Mouse (Mus musculus): Measurements from ENCODE around the gene Rad54l.

Rad54l gene

DNA sequence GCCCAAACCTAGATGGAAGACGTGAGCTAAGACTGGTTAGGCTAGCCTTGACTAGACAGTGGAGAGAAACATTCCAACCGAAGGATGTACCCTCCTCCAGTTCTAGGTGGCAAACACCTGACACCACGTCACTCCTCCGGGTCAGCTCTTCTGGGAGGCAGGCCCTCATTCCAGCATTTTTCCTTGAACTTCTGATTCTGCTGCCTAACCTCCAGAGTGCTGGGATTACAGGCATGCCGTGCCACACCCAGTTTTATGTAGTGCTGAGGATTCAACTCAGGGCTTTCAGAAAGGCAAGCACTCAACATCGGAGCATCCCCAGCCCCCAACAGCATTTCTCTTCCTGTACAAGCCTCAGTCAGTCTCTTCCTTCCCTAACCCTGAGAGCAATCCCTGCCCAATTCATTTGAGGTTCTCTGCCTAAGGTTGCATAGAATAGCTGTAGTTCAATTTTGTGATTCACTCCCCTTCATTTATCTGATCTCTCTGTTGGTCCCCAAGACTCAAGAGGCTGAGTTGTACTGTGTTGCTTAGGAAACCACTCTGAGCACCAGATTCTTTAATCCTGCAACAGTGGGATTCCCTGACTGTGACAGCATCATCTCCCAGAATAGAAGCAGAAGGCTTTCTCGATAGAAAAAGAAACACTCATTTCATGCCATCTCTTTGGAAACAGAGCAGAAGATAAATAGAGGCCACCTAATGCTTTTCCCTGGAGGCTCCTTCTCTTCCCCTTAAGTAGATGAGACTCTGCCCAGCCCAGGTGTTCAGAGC is 17.5 kb upstream of the Rad54l start:
- DNase-seq = no peak

DNA sequence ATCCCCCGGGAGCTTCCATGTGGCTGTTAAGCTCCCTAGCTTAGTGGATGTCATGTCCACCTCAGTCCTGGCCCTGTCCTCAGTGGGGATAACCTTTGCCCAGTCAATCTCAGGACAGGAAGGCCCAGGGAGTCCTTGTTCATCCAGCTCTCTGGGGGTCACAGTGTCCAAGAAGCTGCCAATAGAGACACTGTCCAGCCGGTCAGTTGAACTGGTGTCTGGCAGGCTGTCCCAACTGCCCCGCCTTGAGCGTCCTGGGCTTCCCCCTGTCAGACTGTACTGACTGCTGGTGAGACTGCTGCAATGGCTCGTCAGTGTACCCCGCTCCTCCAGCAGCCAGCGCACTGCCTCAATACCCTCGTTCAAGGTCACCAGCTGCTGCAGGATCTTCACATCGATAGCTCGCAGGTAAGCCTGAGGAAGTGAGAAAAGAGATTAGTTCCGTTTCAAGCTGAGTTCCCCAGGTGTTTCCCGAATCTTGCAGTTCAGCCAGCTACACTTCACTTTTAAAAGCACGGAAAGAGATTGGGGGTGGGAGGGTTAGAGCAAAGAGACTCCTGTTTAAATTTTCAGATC is 14.0 kb upstream of the Rad54l start:
- DNase-seq = no peak

DNA sequence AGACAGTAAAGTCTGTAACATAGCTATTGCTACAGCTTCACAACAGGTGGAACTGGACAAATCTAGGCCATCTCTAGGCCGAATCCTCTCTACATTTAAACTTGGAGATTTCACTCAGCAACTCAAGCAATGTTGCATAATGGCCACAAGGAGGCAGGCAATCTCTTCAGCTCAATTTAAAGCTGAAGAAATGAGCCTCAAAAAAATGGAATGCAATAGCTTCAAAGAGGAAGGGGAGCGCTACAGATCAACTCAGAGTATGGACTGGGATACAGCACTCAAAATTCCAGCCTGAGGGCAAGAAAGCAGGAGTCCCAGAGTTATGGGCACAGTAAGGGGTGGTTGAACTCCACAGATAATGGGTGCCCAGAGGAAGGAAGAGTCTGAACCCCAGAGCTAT is 11.5 kb upstream of the Rad54l start:
- DNase-seq = no peak

DNA sequence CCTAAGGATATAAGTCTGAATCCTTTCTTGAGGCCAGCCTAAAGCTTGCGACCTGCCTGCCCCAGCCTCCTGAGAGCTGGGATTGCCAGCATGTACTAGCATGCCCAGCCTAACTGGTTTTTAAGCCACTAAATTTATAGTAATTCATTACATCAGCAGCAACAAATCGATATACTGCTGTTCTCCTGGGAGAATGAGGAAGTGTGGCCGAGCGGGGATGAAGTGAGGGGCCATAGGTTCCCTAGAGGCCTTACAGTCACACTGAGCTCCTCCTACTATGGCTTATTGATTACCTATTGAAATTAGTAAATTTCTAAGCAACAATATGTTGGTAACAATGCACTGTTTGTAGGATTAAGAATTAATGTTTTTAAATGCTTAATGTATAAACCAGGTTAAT is 9.6 kb upstream of the Rad54l start:
- no peak for DNase-seq

DNA sequence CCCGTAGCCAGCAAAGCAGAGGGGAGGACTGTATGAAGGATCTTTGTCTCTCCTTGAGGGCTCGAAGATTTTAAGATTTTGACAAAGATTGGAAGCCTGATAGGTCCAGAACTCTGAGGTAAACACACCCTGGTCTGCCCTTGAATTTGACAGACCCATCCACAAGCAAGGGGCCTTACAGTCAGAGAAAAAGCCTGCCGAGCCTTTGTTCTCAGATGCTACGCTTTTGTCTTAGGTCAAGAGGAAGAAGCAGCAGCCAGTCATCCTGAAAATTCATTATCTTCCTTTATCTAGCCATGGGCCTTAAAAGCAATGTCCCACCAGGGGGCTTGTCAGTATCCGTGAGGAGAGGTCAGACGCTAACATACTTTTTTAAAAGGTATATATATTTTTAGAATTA is 4.5 kb upstream of the Rad54l start:
- DNase-seq = no peak

DNA sequence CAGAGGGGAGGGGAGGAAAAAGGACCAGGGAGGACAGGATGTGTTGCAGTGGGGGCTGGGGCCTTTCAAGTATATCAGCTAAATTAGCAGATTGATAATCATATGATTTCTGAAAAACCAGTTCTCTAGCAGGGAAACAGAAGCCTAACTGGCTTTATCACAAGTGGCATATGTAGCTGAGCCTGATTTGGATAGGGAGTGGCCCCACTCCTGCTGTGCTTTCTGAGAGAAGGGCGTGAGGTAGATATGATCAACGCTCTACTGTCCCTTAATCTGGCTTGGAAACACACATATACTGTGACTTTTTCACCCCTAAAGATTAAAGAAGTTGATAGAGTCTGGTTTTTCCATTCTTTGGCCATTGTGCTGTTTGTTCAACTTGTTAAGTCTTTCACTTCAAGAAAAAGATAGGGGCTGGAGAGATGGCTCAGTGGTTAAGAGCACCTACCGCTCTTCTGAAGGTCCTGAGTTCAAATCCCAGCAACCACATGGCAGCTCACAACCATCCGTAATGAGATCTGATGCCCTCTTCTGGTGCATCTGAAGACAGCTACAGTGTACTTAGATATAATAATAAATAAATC is 2.4 kb upstream of the Rad54l start:
- DNase-seq = no peak

DNA sequence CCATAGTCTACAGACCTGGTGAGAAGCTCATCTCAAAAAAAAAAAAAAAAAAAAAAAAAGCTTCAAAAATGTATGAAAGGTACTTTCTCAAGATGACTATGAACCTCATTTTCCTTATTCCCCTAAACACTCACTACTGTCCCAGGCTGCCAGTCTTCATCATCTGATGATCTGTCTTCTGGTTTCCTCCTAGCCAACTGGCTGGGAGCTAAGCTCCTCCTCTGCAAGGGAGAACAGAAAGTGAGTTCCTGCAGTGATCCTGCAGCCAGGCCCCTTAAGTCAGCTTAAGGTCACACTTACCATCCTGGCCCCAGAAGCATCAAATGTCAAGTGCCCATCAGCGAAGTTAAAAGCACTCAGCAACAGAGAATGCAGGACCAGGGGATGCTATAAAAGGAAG is 728 bp downstream of the Rad54l start:
- DNase-seq = no peak

DNA sequence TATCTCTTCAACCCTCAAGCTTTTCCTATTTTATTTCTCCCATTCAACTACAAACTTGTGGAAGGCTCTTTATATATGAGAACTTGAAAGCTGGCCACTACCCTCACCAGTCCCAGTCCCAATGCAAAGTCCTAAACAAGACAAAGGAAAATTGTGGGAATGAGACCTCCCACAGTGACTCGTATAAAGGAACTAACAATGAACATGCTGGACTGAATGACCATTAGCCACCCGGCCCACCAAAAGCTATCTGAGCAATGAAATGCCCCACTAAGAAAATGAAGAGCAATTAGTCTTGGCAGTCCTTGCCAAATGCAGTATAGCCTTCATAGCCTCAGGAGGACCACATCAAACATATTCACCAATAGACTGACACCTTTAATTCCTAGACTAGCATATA is 12.0 kb downstream of the Rad54l start:
- no peak for DNase-seq

DNA sequence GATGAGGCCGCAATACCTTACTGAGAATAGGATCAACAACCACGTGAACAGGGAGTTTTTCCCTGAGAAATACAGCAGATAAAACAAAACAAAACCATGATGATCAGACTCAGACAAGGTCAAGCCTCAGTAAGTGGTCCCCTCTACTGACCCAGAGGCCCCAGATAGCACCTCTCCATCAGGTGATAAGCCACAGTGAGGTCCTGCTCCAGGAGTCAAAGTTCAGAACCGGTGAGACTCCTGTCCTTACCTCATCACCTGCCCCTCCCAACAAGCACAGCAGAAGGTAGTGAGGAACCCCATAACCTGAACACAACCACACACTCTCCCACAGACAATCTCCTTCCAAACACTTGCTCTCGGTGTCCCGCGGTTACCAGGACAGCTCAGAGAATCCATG is 12.8 kb downstream of the Rad54l start:
- no peak for DNase-seq

DNA sequence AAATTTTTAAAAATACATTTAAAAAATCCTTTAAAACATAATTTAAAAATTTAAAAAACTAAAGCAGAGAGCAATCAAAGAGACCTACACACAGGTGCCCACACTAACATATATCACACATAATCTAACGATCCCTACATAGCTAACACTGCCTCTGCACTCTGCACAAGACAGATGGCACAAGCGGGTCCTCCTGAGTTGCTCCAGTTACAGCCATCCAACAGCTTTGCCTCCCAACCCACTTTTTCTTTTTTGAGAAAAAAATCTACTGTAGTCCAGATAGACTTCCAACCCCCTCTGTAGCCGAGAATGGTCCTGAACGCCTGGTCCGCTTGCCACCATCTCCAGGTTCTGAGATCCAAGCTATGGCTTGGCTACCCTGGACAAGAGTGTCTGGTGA is 18.2 kb downstream of the Rad54l start:
- no peak for DNase-seq

DNA sequence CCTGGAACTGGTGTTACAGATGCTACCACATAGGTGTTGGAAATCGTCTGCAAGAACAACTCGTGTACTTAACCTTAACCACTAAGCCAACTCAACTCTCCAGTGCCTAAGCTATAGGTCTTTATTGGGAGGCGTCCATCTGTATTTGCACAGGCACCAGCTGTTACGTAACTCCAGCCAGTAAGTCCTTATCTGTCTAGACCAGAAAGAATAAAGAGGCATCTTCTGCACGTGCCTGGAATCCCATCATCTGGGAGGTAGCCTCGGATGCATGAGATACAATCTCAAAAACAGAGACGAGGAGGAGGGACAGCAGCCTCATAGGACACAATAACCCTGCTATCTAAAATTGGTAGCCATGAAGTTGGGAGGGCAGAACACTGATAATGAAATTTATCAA is 22.5 kb downstream of the Rad54l start:
- DNase-seq = no peak

DNA sequence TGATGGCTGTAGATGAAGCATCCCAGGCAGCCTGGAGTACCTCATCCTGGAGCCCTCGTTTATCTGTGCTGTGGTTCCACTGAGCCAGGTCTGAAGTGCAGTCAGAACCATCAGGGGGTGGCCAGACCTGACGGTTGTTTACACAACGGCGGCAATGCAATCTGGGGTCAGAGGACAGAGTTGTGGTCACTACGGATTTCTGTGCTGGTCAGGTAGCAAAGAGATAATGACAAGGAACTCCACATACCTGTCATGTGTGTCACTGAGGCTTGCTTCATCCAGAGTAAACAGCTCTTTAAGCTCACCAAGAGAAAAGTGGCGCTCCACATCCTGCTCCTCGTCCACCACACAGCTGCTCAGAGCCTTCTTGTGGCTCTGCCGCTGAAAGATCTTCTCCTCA is 26.3 kb downstream of the Rad54l start:
- DNase-seq = no peak

DNA sequence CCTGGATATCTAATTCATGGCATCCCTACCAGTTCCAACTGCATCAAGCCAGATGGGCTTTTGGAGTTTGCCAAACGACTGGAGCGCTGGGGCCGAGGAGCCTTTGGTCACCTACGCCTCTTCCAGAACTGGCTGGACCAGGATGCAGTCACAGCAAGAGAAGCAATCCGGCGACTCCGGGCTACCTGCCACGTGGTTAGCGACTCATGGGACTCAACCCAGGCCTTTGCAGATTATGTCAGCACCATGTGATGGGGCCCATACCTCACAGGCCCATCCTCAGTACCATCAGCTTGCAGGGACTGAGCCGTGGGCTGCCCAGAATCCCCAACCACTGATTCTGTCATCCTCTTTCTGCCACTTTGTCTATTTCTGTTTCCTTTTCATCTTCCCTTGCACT is 27.2 kb downstream of the Rad54l start:
- no peak for DNase-seq

DNA sequence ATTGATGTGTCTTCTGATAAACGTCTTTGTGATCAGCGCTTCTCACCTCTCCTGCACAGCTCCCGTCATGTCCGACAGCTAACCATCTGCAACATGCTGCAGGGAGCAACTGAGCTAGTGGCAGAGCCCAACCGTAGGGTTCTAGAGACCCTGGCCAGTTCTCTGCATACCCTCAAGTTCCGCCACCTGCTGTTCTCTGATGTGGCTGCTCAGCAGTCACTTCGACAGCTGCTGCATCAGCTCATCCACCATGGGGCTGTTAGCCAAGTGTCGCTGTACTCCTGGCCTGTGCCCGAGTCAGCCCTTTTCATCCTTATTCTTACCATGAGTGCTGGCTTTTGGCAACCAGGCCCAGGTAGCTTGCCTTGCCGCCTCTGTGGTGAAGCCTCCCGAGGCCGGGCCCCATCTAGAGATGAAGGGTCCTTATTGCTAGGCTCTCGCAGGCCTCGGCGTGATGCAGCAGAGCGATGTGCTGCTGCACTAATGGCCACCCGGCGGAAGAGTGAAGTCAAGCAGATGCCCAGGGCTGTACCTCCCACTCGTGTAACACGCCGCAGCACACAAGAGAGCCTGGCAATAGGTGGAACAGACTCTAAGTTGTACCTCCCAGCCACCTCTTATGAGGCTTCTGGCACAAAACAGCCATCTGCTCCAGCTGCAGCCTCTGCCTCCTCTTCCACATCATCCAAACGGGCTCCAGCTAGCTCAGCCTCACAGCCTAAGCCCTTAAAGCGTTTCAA is 34.8 kb downstream of the Rad54l start:
- DNase-seq = peak; percentile 36

DNA sequence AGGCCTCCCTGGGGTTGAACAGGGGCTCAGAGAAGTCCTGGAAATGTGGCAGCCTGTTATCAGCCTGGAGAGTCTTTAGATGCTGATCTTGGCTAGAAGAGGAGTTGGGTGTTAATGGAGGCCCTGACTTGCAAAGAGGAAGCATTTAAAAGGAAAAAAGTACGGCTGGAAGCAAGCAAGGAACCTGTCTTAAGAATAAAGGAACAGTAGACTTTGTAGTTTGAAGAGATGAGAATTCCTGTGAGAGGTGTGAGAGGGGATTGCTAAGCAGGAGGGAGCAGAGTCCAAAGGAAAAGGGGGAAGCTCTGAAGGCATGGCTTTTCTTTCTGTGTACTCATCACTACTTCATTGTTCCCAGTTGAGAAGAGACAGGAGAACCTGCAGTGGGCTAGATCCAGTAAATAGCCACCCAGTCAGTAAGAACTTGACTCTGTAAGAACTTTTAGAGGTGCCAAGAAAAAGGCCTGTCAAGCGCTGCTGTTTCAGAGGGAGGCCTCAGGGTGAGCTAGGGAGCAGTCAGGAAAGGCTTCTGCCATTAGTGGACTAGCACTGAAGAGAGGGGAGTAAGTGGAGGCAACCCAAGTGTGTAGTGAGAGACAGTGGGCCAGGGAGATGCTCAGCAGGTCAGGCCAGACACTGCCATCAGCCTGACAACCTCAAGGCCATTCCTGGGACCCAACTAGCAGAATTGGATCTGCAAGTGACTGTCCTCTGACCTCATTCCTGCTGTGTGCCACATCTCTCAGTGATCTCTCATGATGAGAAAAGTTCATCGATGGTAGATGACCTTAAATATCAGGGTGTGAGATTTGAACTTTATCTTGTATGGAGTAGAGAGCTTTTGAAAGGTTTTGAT is 46.0 kb downstream of the Rad54l start:
- DNase-seq = no peak

DNA sequence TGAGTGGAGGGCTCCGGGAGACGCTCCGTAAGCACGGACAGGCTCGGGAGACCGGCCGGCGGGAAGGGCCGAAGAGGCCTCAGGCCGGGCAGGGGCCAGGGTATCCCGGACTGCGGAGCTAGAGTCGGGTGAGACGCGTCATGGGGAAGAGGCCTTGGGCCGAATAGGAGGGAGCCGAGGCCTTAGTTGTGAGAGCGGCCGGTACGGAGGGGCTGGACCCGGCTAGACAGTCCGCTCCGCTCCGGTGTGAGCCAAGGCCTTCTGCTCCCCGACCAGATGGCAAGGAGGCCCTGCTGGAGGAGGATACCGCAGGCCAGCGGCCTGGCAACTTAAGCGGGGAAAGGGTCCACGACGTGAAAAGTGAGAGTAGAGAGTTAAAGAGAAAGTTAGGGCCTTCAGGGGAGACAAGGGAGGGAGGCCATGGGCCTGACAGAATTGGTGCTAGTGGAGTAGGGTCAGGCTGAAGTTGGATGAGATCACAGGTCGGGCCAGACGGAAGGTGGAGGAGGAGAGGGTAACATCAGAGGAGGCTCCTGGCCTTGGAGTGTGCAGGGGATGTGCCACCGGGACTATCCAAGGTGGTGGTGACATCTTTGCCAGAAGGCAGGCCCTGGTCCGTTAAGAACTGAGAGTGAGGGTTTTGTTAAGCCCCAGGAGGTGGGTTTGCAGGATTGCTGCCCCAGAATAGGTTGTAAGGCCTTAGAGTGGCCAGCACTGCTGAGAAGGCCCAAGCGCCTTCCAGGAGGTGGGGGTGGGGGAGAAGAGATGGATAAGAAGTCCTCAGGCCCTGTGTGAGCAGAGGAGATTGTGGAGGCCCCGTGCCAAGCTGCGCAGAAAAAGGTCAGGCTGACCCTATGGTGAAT is 46.9 kb downstream of the Rad54l start:
- no peak for DNase-seq

DNA sequence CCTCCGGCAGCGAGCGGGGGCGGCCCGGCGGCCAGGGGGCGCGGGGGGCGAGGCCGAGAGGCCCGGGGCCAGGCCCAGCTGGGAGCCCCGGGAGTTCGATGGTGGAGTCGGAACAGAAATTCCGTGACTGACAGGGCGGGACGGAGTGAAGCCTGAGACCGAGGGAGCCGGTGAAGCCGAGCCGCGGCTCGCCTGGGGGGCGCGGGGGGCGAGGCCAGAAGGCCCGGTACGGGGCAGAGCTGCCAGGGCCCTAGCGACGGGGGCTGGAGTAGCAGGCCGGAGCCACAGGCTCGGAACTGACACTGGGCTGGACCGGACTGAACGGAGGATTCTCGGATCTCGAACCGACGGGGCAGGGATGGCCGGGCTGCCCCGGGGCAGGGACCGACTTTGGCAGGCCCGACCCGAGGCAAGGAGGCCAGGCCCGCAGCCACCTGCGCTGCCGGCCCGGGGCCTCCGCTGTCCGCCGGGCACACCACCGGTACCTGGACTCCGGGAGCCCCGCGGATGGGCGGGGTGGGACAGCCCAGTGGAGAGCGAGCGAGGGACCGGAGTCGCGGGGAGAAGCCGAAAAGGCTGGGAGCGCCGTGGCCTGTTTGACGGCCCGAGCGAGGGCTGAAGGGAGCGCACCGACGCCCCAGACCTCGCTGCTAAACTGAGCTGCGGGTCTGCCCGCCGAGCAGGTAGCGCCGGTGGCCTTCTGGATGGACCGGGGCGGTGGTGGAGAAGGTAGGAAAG is 47.7 kb downstream of the Rad54l start:
- DNase-seq = peak; percentile 83

DNA sequence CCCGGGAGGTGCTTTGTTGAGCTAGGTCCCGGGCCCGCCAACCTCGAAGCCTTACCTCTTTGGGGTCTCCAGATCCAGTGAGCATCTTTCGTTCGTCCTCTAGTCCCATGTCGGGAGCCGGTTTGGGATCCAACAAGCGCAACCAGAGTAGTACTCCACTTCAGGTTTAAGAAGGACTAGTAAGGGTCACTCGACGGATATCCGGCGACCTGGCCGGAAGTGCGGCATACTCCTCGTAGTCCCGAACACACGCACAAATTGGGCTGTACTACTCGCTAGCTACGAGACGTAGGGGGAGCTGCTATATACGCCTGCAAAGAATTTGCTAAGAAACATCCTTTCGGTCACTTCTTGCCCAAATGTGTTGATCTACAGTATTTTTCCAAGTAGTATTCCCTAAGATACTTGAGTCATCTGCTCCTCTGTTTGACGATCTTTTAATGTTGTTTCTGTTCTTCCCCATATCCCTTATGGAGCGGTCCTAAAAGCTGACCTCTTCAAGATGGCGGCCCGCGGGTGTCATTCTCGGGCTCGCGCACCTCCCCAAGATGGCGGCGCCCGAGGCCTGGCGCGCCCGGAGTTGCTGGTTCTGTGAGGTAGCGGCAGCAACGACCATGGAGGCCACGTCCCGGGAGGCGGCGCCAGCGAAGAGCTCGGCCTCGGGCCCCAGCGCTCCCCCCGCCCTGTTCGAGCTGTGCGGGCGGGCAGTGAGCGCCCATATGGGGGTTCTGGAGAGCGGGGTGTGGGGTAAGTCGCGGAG is 48.4 kb downstream of the Rad54l start, which contains the start of the genes Uqcrh and Lrrc41:
Gene Uqcrh (minus strand): TSS at position 211 of the 760 bp plus-strand sequence.
Gene Lrrc41 (plus strand): TSS at position 409 of the 760 bp plus-strand sequence.
- DNase-seq = peak; percentile 96

DNA sequence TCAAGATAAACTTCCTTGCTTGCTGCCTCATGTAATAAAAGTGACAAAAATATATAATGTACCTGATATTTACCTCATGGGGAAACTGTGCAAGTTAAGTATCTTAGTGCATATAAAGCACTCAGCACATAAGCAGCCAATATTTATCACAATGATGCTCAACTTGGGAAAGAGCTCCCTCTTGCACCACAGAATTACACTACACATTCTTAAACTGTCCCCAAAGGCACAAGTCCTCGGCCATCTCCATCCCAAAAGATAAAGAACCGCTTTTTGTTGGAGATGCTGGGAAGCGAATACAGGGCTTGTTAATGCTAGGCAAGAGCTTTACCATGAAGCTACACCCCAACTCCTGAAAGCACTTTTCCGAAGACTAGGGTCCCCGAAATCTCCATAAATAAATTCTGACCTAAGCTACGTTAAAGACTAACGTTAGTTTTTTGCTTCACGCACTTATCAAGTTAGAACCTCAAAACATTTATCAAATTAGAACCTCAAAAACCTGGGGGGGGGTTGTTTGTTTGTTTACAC is 49.3 kb downstream of the Rad54l start:
- no peak for DNase-seq

DNA sequence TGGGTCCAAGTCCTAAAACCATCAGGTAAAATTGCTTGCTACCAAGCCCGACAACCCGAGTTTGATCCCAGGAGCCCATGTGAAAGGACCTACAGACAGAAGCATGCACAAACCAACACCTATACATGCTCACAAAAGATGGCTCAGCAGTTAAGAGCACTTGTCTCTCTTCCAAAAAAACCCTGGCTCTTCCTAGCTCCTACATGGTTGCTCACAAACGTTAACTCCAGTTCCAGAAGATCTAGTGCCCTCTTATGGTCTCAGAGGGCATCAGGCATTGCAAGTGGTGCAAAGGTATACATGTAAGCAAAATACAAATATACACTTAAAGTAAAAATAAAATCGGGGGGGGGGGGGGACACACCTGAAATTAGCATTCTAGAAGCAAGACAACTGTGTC is 50.3 kb downstream of the Rad54l start:
- no peak for DNase-seq

Data from thymus, postnatal 4 days (tissue).